Mouse (Mus musculus) telencephalon, adult 2 months (tissue): ENCODE data around the gene Gm12169.
"Not testable (repeated sequence)": the region's sequence is repeated elsewhere in the genome, so short reads cannot be mapped to it uniquely, and the experiment has no call there.

ENCODE experiments used
- DNase-seq: peaks from one replicate; pipeline ENCODE4 v3.0.0-alpha.2; 2011; ENCODE audit warnings: low read depth, low spot score

Gene Gm12169

DNA sequence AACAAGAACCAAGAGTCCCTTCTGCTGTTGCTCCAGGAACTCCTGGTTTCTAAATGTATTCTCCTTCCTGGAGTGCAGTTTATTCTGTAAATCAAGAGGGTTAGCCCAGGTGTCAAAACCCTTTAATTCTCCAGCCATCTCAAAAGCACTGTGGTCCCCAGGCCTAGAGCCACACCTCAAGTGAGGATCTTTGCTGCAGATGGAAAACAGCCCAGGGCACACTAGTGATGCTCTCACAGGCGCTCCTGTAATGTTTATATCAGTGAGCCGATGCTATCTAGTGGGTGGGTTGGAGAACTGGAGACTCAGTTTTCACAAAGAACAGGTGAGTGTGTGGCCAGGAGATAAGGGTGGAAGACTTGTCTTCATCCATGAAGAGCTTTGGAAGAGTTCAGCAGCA lies at the start of gene Gm12169:
Gm12169 (plus strand) TSS at position 301 of the 400 bp plus-strand sequence.
- no peak for DNase-seq

DNA sequence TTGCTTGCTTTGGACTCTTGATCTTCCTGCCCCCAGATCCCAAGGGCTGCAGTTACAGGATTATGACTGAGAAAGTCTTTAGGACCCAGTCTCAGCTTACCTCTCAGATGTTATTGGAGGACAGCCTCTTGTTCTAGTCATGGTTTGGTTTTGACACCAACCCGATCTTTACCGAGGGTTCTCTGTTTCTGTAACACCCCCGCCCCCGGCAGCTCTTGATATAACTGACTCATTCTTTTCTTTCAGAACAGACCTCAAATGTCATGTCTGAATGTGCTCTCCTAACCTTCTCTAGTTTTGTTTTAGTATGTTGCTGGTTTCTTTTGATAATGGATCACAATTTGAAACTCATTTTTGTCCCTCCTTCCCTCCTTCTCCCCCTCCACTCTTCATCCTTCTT lies 49.8 kb upstream of the Gm12169 start:
- DNase-seq, result no peak

DNA sequence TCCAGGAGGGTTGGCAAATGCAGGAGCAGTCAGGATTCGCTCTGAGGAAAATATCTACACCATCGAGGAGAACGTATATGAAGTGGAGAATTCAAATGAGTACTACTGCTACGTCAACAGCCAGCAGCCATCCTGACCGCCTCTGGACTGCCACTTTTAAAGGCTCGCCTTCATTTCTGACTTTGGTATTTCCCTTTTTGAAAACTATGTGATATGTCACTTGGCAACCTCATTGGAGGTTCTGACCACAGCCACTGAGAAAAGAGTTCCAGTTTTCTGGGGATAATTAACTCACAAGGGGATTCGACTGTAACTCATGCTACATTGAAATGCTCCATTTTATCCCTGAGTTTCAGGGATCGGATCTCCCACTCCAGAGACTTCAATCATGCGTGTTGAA lies 44.7 kb upstream of the Gm12169 start:
- DNase-seq, result no peak

DNA sequence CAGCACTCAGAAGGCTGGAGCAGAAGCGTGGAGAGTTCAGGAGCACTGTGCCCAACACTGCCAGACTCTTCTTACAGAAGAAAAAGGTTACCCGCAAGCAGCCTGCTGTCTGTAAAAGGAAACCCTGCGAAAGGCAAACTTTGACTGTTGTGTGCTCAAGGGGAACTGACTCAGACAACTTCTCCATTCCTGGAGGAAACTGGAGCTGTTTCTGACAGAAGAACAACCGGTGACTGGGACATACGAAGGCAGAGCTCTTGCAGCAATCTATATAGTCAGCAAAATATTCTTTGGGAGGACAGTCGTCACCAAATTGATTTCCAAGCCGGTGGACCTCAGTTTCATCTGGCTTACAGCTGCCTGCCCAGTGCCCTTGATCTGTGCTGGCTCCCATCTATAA lies 43.5 kb upstream of the Gm12169 start:
- DNase-seq, result peak; percentile 21

DNA sequence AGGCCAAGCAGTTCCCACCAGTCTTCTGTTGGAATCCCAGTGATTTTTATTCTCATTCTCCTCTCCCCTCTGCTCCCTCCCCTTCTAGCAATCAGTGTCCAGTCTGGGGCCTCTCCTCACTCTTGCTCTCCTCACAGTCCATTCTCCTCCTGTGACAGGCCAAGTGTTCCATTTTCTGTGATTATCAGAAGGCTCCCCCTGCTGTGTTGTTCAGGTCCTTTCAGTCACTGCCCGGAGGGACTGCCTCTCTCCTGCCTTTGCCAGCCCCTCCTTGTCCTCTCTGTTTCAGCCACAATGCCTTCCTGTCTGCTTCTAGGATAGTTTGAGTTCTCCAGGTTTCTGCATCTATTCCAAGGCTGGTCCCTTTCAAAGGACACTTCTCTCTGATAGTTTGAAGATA lies 35.8 kb upstream of the Gm12169 start:
- DNase-seq, result no peak

DNA sequence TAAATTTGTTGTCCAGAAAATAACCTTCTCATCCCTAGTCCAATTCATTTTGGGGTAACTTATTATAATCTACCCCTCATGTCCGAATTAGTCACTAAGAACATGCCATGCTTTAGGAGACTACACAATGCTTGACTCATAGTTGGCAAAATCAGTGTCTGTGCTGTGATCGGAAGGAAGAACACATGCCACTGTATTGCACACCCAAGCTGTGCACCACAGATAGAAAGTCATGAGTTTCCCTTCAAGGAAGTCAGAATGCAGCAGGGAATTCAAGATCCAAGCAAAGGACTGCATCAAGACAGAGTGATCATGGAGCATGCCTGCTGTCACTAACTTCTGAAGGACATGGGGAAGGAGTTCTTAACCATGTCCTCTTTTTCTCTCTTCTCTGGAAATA lies 35.4 kb upstream of the Gm12169 start:
- peak; percentile 17 for DNase-seq

DNA sequence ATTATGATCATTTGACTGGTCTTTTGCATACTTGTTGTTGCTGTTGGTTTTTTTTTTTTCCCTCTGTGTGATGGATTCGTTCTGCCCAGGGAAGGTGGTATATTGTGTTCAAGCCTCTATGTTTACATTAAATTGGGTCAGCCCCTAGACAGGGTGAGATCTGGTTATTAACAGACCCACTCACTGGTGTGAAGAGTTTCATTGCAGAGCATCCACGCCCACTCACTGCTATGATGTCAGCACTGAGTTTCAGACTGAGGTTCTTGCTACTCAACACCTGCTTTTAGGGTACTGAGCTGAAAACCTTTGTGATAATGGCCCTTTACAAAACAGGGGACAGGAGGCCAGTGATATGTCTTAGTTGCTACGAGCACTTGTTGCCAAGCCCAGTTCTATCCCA lies 16.9 kb upstream of the Gm12169 start:
- DNase-seq, result no peak

DNA sequence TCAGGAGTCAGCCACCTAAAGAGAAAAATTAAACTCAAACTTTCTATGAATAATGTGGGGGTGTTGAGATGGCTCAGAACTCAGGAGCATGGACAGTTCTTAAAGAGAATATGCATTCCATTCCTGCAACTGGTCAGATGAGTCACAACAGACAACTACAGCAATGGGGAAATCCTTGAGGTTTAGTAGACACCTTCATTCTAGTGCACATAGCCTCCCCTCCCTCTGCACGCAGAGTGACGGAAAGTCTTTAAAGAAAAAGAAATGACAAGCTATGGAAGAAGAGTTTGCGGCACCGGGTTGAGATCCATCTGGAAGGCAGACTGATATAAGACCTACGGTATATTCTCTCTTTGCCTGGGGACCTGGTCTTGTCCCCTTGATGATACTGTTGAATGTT lies 14.1 kb upstream of the Gm12169 start:
- no peak for DNase-seq

DNA sequence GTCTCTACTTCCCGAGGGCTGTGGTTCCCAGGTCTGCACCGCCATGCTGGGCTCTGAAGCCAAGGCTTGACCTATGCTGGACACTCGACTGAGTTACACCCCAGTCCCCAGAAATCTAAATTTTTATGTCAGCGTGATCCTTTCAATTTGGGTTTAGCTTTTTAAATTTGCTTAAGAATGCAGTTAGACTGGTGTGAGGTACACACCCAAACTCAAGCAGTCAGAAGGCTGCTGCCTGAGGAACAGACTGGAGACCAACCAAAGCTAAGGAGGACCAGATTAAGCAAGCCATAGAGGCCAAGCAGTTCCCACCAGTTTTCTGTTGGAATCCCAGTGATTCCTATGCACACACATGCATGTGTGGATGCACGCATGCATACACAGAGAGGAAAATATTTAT lies 2.7 kb upstream of the Gm12169 start:
- not testable (repeated sequence) for DNase-seq

DNA sequence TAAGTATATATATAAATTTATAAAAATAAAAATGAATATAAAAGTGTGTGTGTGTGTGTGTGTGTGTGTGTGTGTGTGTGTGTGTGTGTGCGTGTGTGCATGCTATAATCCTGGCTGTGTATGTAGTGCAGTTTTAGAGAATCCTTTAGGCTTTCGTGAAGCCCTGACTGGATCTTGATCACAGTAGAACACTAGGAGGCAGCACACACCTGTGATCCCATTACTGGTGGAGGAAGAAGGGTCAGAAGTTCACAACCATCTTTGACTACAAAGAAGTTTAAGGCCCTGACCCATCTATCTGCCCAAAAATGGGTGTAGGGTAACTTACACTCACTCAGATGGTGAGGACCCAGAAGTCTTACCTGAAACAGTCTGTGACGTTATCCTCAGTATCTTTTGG lies 1.3 kb upstream of the Gm12169 start:
- no peak for DNase-seq

DNA sequence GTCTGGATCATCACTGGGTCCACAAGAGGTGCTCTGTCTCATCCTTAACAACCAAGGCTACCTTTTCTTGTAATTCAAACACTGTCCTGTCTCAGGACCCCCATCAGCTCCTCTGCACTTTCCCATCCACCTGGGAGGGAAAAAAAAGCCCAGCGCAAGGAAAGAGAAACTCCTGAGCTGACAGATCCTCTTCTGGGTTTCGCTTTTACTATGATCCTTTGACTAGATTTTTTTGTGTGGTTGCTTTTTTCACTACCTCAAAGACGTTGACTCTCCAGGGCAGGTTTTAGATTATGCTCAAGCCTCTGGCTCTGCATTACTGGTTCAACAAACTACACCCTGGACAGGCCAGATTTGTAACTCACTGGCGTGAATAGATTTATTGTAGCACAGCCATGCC lies 6.1 kb downstream of the Gm12169 start:
- no peak for DNase-seq

DNA sequence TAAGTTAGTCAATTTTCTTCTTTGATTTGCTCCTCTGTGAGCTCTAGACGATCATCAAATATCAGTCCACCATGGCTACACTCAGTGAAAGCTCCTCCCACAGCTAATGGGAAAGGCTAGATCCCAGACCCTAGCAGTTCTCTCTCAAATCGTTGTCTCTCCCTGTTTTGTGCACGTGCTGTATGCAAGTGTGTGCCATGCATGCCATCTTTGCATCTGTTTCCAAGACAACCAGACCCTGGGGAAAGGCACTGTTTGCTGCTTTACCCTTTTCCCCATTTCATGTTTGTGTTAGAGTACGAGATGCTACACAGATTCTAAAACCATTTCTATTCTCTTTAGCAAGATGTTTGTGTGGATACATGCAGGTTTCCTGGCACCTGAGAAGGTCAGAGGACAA lies 13.0 kb downstream of the Gm12169 start:
- no peak for DNase-seq

DNA sequence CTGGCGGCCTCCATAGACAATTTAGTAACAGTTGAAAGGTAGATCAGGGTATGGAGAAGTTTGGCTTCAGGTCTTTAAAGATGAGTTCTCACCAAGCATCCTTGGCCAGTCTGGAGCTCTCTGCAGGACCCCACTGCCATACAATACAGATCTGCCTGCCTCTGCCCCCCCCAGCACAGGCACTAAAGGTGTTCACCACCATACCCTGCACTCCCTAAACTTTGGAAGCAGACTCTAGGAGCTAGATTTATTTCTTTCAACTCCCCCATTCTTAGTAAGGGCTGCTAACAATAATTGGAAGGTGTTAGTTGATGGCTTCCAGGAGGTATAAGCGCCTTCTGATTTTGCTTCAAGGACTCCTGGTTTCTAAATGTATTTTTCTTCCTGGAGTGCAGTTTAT lies 19.5 kb downstream of the Gm12169 start:
- DNase-seq, result no peak

DNA sequence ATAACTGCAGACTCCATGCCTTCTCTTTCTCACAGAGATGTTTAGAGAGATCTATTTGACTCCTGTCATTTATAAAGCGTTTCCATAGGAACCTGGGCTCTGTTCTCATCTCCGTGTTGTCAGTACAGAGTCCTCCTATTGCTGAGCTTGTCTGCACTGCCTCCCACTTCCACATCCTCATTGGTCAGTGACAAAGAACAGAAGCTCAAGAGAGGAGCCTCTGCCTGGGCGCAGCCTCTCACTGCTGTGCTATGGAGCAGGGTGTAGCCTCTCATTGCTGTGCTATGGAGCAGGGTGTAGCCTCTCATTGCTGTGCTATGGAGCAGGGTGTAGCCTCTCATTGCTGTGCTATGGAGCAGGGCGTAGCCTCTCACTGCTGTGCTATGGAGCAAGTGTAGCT lies 25.7 kb downstream of the Gm12169 start:
- no peak for DNase-seq

DNA sequence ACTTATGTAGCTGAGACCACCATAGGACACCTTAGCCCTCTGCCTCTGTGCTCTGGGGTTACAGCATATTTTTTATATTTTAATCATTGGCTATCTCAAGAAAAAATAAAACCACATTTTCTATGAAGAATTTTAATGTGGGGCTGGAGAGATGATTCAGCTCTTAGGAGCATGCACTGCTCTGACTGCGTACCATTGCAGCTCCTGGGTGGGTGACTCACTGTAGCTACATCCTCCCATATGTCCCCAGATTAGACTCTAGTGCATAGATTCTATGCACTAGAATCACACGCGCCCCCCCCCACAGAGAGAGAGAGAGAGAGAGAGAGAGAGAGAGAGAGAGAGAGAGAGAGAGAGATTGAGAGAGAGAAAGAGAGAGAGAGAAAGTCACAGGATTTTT lies 28.7 kb downstream of the Gm12169 start:
- peak; percentile 31 for DNase-seq

DNA sequence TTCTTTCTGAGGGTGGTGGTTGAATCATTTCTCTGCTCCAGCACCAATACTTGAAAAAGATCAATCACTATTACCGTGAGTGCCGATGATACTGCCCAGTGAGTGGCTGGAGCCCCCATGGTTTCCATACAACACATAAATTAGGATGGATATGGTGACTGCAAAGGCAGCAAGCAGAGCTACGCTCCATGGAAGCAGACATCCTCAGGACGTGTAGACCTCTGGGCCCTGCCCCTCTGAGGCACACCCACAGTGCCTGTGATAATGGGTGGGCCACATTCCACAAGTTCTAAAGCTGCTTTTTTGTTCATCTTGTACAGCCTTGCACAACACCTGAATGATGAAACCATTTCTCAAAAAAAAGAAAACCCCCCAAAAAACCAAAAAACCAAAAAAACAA lies 37.1 kb downstream of the Gm12169 start:
- no peak for DNase-seq

DNA sequence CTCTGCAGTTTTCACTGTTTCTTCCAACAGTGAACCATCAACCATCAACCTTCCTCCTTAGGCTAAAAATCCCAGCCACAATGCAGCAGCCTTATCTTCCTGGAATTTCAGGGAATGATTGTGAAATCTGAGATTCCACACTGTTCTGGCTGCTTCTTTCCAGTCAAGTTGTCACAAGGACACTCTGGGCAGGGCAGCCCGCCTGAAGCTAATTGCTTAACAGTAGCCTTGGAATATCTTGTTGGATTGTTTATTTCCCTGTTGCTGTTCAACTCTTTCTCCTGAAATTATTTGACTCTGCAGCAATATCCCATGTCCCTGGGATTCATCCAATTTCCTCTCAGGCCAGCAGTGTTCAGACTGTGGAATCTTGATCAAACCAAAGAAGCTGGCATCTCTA lies 40.7 kb downstream of the Gm12169 start:
- DNase-seq, result no peak

DNA sequence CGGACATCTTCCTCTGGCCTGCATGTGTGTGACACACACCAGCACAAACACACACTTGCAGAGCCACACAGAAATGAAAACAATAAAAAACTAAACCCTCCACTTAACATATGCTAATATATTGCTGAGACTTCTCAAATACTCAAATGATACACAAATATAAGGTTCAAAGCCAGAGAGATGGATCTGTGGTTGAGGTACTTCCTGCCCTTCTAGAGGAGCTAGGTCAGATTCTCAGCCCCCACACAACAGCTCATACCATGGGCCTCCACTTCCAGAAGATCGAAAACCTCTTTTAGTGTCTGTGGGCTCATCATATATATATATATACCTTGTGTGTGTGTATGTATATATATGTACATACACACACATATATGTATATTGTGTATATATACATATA lies 42.0 kb downstream of the Gm12169 start:
- DNase-seq, result no peak

DNA sequence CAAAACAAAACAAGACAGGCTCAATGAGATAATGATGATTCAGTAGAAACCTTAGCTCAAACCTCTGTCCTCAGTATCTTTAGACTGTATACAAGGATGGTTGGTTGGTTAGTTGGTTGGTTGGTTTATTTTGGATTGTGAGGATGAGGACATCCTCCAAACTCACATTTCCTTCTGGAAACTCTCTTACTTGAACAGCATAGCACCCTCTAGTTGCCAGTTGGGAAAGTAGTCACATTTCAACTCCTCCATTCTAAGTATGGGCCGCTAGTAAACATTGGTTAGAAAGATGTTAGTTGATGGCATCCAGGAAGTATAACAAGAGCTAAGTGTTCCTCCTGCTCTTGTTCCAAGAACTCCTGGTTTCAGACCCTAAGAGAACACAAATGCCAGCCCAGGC lies 45.1 kb downstream of the Gm12169 start:
- no peak for DNase-seq

DNA sequence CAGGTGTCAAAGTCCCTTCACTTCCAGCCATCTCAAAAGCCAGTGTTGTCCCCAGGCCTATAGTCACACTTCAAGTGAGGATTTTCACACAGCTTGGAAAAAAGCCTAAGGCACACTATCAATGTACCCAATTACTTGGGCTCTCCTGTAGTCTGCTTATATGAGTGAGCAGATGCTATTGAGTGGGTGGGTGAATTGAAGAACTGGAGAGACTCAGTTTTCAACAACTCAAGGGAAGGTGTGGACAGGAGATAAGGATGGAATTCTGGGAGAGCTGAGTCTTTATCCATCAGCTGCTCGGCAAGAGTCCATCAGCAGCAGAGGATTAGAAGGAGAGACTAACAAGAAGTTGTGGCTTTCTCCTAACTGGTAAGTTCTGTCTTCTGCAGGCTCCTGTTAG lies 47.3 kb downstream of the Gm12169 start, which contains the start of gene BC053393:
BC053393 (plus strand) TSS at position 210 of the 400 bp plus-strand sequence.
- peak; percentile 56 for DNase-seq

DNA sequence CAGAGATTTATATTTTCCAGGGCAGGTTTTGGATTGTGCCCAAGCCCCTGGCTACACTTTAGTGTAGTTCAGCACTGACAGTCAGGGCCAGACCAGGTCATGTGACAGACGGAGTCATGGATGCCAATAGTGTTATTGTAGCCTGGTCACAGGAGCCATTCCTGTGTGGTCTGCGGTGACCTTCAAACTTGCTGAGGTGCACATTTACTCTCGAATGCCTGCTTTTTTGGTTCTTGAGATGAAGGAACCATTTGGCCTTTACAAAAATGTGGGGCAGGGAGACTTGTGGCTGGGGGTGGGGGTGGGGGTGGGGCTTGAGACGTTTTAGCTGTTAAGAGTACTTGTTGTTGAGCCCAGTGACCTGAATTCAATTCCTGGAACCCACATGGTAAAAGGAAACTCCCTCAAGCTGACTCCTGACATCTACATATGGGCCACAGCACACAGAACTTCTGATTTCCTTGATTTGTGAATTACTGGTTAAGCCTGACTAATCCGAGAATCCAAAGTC lies 54.8 kb downstream of the Gm12169 start:
- DNase-seq, result no peak

DNA sequence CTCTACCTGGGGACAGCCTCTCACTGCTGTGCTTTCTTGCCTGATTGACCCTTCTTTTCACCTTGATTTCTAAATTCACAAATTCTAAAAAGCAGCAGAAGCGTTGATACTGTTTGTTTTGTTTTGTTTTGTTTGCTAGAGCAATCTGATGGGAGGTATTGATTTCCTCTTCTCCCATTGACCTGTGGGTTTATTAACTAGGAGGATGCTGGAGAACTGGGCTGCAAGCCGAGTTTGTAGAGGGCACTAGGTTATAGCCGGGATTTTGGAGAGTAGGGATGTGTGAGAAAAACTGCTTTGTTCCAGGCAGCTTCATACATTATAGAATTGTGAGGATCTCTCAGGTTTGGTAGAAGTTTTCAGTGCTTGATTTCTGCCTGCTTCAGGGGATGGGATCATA lies 56.4 kb downstream of the Gm12169 start:
- no peak for DNase-seq

DNA sequence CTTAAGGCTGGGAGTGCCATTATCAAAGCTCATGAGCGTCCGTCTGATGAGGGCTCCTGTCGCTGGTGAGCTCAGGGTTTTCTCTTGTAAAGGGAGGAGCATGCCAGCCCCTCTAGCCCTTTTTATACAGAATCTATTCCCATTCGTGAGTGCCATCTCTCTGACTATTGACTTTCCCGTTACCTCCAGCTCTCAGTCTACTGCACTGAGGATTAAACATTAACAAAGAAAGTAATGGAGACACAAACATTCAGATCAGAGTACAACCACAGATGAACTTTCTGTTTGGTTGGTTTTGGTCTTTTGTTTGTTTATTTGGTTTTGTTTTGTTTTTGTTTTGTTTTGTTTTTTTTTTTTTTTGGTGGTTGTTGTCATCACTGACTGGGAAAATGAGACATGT lies 58.7 kb downstream of the Gm12169 start:
- DNase-seq, result no peak
